Mouse (Mus musculus) neural tube, embryonic 13.5 days (tissue): ENCODE results near the gene Rprd1b. TPM values are rescaled to one million over a fixed set of nuclear protein-coding genes. Genes with fewer than 3 reads are reported as not detected.
A peak's percentile ranks its signal among the peaks of the same experiment; 100 is the strongest.
"Not testable (repeated sequence)": the region's sequence is repeated elsewhere in the genome, so short reads cannot be mapped to it uniquely, and the experiment has no call there.

Experiments used
- ATAC-seq: fragments of 200-750 bp; cut with Nextera tagmentation; 2 replicates; pipeline ENCODE4 v1.8.0; 2017; ENCODE audit warnings: low read depth, mild to moderate bottlenecking, moderate TSS enrichment, moderate library complexity
- H3K27ac ChIP-seq: fragments of 300-500 bp; sonication (generic); replicated peaks from 2 replicates; pipeline ENCODE4 v1.5.1; 2015; ENCODE audit warnings: moderate library complexity, mild to moderate bottlenecking, inconsistent platforms
- H3K27me3 ChIP-seq: fragments of 300-500 bp; sonication (generic); 2 replicates; pipeline ENCODE4 v1.6.1; 2015; ENCODE audit warnings: mild to moderate bottlenecking, inconsistent platforms
- H3K36me3 ChIP-seq: fragments of 300-500 bp; sonication (generic); 2 replicates; pipeline ENCODE4 v1.6.1; 2015; ENCODE audit warnings: mild to moderate bottlenecking, inconsistent platforms
- H3K4me1 ChIP-seq: fragments of 300-500 bp; sonication (generic); replicated peaks from 2 replicates; pipeline ENCODE4 v1.6.1; 2015; ENCODE audit warnings: inconsistent platforms
- H3K4me2 ChIP-seq: fragments of 300-500 bp; sonication (generic); 2 replicates; pipeline ENCODE4 v1.6.1; 2015; ENCODE audit warnings: inconsistent platforms, mild to moderate bottlenecking, moderate library complexity
- H3K4me3 ChIP-seq: fragments of 300-500 bp; sonication (generic); 2 replicates; pipeline ENCODE4 v1.5.1; 2015; ENCODE audit warnings: mild to moderate bottlenecking, inconsistent platforms
- H3K9ac ChIP-seq: fragments of 300-500 bp; sonication (generic); 2 replicates; pipeline ENCODE4 v1.6.1; 2015; ENCODE audit warnings: moderate library complexity, mild to moderate bottlenecking, inconsistent platforms
- H3K9me3 ChIP-seq: fragments of 300-500 bp; sonication (generic); 2 replicates; pipeline ENCODE4 v1.6.1; 2016; ENCODE audit warnings: inconsistent platforms
- WGBS: fragments of 180-500 bp; shearing (Covaris S2); methylation state at CpG from one replicate; pipeline ENCODE4 v1.1.7; 2015; 5-methylcytosine and 5-hydroxymethylcytosine counted together
- polyA plus RNA-seq: library from polyadenylated mRNA; unstranded; fragments of >200 nt; fragmentation: Nextera tagmentation; extraction: Ambion mirVana; gene quantifications from 2 replicates; pipeline ENCODE4 v1.2.1, GENCODE M21; 2015

Gene Rprd1b
- polyA plus RNA-seq, 1 experiment from 2014 or later: 34.5 TPM

DNA sequence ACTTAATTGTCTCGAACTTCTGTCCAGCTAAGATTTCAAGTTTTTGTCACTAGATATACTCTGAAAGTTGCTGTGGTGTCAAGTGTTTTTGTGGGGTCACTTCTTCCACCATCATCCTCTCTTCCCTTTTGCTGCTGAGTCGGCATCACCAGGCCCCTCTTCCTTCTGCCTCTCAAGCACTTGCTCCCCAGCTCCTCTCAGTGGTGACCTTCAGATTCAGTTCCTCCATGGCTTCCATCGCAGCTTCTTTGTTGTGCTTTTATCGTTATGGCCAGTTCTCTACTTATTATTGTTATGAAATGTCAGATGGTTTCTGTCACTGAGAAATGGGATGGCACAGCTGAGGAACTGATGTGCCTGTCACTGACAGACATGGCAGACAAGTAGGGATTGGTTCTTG, 17.9 kb downstream of the Rprd1b start:
- Histone ChIP-seq H3K4me3 (no peak overlapping the region), H3K4me2 (no peak overlapping the region), H3K27me3 (no peaks in the 10 kb centered on the region), H3K27ac (no peak overlapping the region), H3K4me1 (no peaks in the 10 kb centered on the region), H3K9me3 (no peaks in the 10 kb centered on the region), H3K36me3 (peaks cover 56% of the 10 kb centered on the region), H3K9ac (no peak overlapping the region)
- no peak for ATAC-seq
- WGBS: 83% methylated on average over 4 of the region's 4 CpGs

DNA sequence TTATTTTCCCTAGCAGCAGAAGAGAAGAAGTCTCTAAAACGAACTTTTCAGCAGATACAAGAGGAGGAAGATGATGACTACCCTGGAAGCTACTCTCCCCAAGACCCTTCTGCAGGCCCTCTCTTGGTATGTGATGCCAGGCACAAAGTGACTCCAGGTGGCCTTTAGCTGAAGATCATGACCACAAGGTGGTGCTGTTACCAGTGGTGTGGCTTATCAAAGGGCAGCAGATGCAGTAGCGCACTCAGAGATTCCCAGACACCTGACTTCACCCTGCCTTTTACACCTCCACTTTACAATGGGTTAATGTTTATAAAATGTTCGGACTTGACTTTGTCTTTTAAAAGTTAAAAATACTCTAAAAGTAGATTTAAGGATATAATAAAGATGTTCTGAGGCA, 19.6 kb downstream of the Rprd1b start:
- Histone ChIP-seq H3K27me3 (no peaks in the 10 kb centered on the region), H3K36me3 (peaks cover 63% of the 10 kb centered on the region), H3K4me1 (no peaks in the 10 kb centered on the region), H3K9ac (no peak overlapping the region), H3K9me3 (no peaks in the 10 kb centered on the region), H3K27ac (no peak overlapping the region), H3K4me2 (no peak overlapping the region), H3K4me3 (no peak overlapping the region)
- no peak for ATAC-seq
- WGBS: 57% methylated on average over 3 of the region's 3 CpGs

DNA sequence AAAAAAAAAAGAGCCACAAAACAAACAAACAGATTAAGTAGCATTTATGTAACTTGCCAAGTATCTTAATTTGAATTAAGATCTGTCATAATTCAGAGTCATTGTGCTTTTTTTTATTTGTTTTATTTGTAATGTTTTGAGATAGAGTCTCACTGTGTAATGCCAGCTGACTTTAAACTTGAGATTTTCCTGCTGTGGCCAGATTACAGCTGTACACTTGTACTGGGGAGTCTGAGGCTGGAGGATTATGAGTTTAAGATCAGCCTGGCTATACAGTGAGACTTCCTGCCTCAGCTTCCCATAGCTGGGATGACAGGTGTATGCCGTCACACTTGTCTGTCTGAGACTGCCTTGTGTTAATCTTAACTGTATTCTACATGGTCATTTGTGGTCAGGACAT, 20.4 kb downstream of the Rprd1b start:
- 97% methylated on average over 1 of the region's 1 CpGs for WGBS
- no peaks in the 10 kb centered on the region for H3K9me3 ChIP-seq
- no peak overlapping the region for H3K27ac ChIP-seq
- H3K4me3 ChIP-seq: no peak overlapping the region
- H3K27me3 ChIP-seq: no peaks in the 10 kb centered on the region
- no peak overlapping the region for H3K4me2 ChIP-seq
- no peaks in the 10 kb centered on the region for H3K4me1 ChIP-seq
- H3K9ac ChIP-seq: no peak overlapping the region
- no peak for ATAC-seq
- peaks cover 57% of the 10 kb centered on the region for H3K36me3 ChIP-seq

DNA sequence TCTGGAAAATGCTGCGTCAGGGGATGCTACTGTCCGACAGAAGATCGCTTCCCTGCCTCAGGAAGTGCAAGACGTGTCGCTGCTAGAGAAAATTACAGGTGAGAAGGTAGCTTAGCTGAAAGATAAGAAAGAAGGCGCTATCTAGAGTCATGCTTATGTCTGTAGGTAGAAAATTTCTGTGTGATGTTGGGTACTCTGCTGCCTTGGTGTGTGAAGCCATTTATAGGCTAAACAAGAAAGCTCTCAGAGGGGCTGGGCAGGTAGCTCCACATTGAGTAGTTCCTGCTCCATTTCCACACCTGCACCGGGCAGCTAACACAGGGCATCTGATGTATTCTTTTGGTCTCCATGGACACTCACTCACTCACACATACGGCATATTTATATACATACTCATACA, 21.8 kb downstream of the Rprd1b start:
- H3K9me3 ChIP-seq: no peaks in the 10 kb centered on the region
- H3K4me3 ChIP-seq: no peak overlapping the region
- ATAC-seq: no peak
- H3K27ac ChIP-seq: no peak overlapping the region
- H3K4me1 ChIP-seq: no peaks in the 10 kb centered on the region
- no peaks in the 10 kb centered on the region for H3K27me3 ChIP-seq
- WGBS: 93% methylated on average over 8 of the region's 8 CpGs
- H3K9ac ChIP-seq: no peak overlapping the region
- peaks cover 51% of the 10 kb centered on the region for H3K36me3 ChIP-seq
- H3K4me2 ChIP-seq: no peak overlapping the region

DNA sequence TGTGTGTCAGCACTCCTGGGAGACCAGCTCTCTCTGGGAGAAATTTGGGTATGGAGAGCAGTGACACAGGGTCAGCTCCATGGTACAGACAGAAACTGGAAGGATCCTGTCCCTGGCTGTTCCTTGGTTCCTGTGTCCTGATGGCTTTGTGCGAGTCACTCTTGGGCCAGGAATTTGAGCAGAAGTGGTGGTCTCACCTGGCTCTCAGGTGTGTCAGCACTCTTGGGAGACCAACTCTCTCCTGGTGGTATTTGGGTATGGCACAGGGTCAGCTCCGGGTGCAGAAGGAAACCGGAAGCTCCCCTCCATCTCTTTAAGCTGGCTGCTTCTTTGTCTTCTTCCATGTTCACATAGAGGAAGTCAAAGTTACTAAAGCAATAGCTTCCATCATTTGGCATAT, 26.3 kb downstream of the Rprd1b start:
- Histone ChIP-seq H3K27me3 (no peaks in the 10 kb centered on the region), H3K4me3 (no peak overlapping the region), H3K4me2 (no peak overlapping the region), H3K36me3 (peaks cover 59% of the 10 kb centered on the region), H3K9ac (no peak overlapping the region), H3K27ac (no peak overlapping the region), H3K9me3 (no peaks in the 10 kb centered on the region), H3K4me1 (peaks cover 16% of the 10 kb centered on the region)
- no peak for ATAC-seq
- 94% methylated on average over 3 of the region's 3 CpGs for WGBS

DNA sequence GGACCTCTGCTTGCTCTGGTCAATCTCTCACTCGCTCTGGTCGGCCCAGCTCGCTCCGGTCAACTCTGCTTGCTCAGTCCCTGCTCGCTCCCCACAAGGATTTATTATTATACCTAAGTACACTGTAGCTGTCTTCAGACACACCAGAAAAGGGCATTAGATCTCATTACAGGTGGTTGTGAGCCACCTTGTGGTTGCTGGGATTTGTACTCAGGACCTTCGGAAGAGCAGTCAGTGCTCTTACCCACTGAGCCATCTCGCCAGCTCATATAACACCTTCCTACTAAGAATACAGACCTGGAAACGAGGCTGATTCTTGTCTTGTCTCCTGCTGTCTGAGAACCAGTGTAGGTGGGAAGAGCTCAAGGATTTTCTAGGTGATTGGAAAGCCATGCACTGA, 27.1 kb downstream of the Rprd1b start:
- 89% methylated on average over 8 of the region's 8 CpGs for whole genome bisulfite sequencing
- H3K9ac ChIP-seq, H3K27ac ChIP-seq, ATAC-seq, H3K4me3 ChIP-seq, H3K4me2 ChIP-seq, H3K9me3 ChIP-seq, H3K27me3 ChIP-seq: not testable (repeated sequence)
- H3K36me3 ChIP-seq: peaks cover 56% of the 10 kb centered on the region
- H3K4me1 ChIP-seq: peaks cover 24% of the 10 kb centered on the region

DNA sequence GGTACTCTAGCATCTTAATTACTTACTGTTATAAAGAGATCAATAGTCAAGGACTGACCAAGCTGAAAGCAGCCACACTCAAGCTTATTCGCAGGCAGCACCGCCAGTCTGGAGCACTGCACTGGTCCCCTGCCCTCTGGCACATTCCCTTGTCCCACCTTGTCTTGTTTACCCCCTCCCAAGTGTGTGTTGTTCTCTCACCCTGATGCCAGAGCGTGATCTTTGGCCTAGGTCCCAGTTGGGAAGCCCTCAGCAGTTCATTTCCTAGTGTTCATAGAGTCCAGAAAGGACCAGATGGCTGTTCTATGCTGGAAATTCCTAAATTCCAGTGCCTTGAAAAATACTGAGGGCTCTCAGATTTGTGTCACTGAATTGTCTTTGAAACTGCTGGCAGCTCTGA, 28.7 kb downstream of the Rprd1b start:
- Histone ChIP-seq H3K4me3 (no peak overlapping the region), H3K36me3 (peaks cover 61% of the 10 kb centered on the region), H3K9me3 (no peaks in the 10 kb centered on the region), H3K27ac (no peak overlapping the region), H3K27me3 (no peaks in the 10 kb centered on the region), H3K9ac (no peak overlapping the region), H3K4me2 (no peak overlapping the region), H3K4me1 (peaks cover 25% of the 10 kb centered on the region)
- no peak for ATAC-seq
- WGBS: 86% methylated on average over 3 of the region's 3 CpGs

DNA sequence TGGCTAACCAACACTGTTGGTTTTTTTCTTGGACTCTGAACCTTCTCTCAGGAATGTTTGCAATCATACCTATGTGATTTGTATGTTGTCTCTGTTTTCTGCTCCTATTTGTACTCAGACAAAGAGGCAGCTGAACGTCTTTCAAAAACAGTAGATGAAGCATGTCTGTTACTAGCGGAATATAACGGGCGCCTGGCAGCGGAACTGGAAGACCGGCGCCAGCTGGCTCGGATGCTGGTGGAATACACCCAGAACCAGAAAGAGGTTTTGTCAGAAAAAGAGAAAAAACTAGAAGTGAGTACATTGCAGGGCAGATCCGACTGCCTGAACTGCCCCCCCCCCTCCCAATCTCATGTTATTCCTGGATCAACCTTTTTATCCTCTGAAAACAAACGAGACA, 30.2 kb downstream of the Rprd1b start:
- Histone ChIP-seq H3K27ac (0 out of 2 replicates have a peak overlapping the region, but pooled peaks have one; percentile 1), H3K36me3 (peaks cover 61% of the 10 kb centered on the region), H3K9ac (no peak overlapping the region), H3K4me2 (no peak overlapping the region), H3K4me3 (no peak overlapping the region), H3K27me3 (no peaks in the 10 kb centered on the region), H3K9me3 (no peaks in the 10 kb centered on the region), H3K4me1 (peaks cover 25% of the 10 kb centered on the region)
- 83% methylated on average over 10 of the region's 10 CpGs for WGBS
- ATAC-seq: no peak

DNA sequence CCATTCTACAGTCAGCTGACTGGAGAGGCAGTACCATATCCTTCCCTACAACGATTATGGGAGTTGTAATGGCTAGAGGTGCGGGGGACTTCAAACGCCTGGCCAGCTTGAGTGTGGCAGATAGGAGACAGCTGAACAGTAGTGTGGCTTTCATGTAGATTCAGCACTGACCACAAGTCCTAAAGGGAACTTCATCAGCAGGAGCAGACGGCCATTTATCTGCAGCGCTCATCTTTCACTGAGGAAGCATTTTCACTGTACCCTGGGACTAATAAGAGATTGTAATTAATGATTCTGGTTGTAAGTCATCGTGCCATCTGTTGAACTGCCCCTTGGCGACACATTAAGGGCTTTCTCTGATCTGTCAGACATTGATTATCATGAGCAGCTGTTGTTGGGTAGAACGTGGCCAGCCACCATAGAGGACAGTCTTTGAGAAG, 31.4 kb downstream of the Rprd1b start:
- Histone ChIP-seq H3K4me1 (peaks cover 33% of the 10 kb centered on the region), H3K4me2 (no peak overlapping the region), H3K9ac (no peak overlapping the region), H3K9me3 (no peaks in the 10 kb centered on the region), H3K27ac (peak overlapping the region; percentile 67), H3K36me3 (peaks cover 57% of the 10 kb centered on the region), H3K27me3 (no peaks in the 10 kb centered on the region), H3K4me3 (no peak overlapping the region)
- WGBS: 46% methylated on average over 8 of the region's 8 CpGs
- ATAC-seq: peak; percentile 47; the same call in 1 of the 2 replicates

DNA sequence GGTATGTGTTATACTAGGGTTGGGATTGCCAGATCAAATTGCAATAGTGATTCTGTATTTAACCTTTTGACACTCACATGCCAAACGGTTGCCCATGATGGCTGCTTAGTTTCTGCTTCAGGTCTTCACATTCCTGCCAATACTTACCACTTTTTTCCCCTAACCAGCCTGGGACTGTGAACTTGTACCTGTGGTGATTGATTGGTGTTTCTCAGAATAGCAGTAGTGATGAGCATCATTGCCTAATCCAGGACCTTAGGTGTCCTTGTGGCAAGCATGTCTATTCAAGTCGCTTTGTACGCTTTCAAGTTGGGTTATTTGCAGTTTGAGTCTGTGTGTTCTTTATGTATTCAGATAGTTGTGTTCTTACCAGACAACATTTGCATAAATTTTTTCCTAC, 34.7 kb downstream of the Rprd1b start:
- no peaks in the 10 kb centered on the region for H3K27me3 ChIP-seq
- 91% methylated on average over 3 of the region's 3 CpGs for WGBS
- H3K9me3 ChIP-seq: no peaks in the 10 kb centered on the region
- no peak overlapping the region for H3K4me2 ChIP-seq
- ATAC-seq: no peak
- no peak overlapping the region for H3K9ac ChIP-seq
- no peak overlapping the region for H3K4me3 ChIP-seq
- H3K4me1 ChIP-seq: peaks cover 38% of the 10 kb centered on the region
- H3K27ac ChIP-seq: no peak overlapping the region
- peaks cover 47% of the 10 kb centered on the region for H3K36me3 ChIP-seq

DNA sequence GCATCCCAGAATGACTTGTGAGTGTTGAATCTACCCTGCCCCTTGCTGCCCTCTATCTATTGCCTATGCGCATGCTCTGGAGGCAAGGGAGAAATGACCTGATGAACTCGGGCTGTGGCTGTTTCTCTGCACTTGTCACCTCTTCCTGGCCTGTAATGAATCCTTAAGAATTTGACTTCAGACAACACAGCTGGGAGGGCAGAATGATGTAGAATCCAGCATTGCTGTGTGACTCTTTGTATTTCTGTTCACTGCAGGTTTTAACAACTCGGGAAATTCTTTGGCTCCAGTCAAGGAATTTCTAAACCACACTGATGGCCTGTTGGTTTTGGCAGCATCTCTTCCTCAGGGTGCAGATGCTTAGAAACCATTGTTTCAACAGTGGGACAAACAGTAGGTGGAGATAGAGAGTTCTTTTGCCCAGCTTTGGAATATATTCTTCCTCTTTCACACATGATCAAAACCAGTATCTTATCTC, 36.3 kb downstream of the Rprd1b start:
- H3K4me3 ChIP-seq: no peak overlapping the region
- no peaks in the 10 kb centered on the region for H3K27me3 ChIP-seq
- 55% methylated on average over 3 of the region's 3 CpGs for WGBS
- H3K36me3 ChIP-seq: peaks cover 43% of the 10 kb centered on the region
- no peak; the same call in 1 of the 2 replicates for ATAC-seq
- H3K4me1 ChIP-seq: peaks cover 24% of the 10 kb centered on the region
- no peak overlapping the region for H3K4me2 ChIP-seq
- no peak overlapping the region for H3K9ac ChIP-seq
- no peaks in the 10 kb centered on the region for H3K9me3 ChIP-seq
- no peak overlapping the region for H3K27ac ChIP-seq

DNA sequence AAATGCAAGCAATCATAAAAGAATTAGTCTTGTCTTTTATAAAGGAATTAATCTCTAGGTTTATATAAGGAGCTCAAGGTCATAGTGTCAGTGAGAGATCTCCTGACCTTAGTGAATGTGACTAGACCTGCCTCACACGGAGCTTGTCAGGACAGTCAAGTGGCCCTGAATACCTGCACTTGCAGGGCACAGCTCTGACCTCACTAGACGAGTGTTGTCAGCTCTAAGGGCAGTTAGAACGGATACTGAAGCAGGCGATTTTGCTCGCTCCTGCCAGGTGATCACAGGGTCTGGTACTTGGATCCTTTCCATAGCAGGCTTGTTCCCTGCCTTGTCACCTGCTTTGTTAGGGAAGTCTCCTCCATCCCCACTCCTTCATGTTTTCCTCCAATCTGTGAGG, 36.8 kb downstream of the Rprd1b start:
- Histone ChIP-seq H3K27me3 (no peaks in the 10 kb centered on the region), H3K4me1 (peaks cover 19% of the 10 kb centered on the region), H3K9ac (no peak overlapping the region), H3K27ac (no peak overlapping the region), H3K4me2 (no peak overlapping the region), H3K9me3 (no peaks in the 10 kb centered on the region), H3K36me3 (peaks cover 45% of the 10 kb centered on the region), H3K4me3 (no peak overlapping the region)
- no peak; the same call in 1 of the 2 replicates for ATAC-seq
- 88% methylated on average over 5 of the region's 5 CpGs for WGBS

DNA sequence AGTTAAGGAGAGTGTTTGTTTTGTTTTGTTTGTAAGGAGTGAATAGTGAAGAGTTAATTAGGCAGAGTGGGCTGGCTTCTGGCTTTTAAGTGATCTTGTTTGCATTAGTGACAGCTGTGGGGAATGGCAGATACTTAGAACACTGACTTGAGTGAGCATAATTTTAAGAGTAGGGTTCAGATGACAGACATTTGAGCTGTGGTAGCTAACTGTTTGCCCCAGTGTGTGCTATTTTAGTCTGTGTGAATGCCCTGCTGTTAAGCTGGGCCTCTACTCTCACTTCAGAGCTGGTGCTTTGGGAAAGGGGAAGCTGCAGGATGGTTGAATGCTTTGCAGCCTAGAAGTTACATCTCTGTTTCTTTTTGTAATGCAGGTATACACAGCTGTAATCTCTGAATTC, 38.2 kb downstream of the Rprd1b start:
- Histone ChIP-seq H3K27ac (no peak overlapping the region), H3K4me1 (peaks cover 15% of the 10 kb centered on the region; the same call in 1 of the 2 replicates), H3K4me3 (no peak overlapping the region), H3K4me2 (no peak overlapping the region), H3K9ac (no peak overlapping the region), H3K27me3 (no peaks in the 10 kb centered on the region), H3K36me3 (peaks cover 47% of the 10 kb centered on the region), H3K9me3 (no peaks in the 10 kb centered on the region)
- ATAC-seq: no peak
